Mouse (Mus musculus) ES-Bruce4 (cell line): ENCODE data around the gene Pabpn1l.

Experiments
- CTCF ChIP-seq: IDR thresholded peaks from one replicate; pipeline ENCODE4 v1.8.1; 2011; ENCODE audit warnings: low read depth, low read length
- EP300 ChIP-seq: IDR thresholded peaks from 2 replicates; pipeline ENCODE4 v1.6.1; 2011; ENCODE audit warnings: low read depth, low read length; ENCODE audit not compliant: insufficient read depth
- POLR2A ChIP-seq: IDR thresholded peaks from one replicate; pipeline ENCODE4 v1.8.1; 2011; ENCODE audit warnings: low read length; ENCODE audit not compliant: insufficient read depth

DNA sequence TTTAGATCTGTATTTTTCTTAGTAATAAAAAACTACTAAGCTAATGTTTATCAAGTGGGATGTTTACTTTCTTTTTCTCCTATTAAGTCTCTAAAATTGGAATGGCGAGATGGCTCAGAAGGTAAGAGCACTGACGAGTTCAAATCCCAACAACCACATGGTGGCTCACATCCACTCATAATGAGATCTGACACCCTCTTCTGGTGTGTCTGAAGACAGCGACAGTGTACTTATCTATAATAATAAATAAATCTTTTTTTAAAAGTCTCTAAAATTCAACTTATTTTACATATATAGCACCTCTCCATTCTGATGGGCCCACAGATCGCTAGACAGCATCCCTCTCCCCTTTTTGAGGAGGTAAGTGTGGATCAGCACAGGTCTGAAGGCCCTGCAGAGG lies 12.3 kb downstream of the Pabpn1l start:
- TF ChIP-seq CTCF (no peak), EP300 (no peak), POLR2A (no peak)
